Mouse (Mus musculus): Measurements from ENCODE around the gene Cilp. TPM values are rescaled to one million over a fixed set of nuclear protein-coding genes. Genes with fewer than 3 reads are reported as not detected.

Gene Cilp
- polyA plus RNA-seq, 1 experiment from 2014 or later, result 0.08 TPM

DNA sequence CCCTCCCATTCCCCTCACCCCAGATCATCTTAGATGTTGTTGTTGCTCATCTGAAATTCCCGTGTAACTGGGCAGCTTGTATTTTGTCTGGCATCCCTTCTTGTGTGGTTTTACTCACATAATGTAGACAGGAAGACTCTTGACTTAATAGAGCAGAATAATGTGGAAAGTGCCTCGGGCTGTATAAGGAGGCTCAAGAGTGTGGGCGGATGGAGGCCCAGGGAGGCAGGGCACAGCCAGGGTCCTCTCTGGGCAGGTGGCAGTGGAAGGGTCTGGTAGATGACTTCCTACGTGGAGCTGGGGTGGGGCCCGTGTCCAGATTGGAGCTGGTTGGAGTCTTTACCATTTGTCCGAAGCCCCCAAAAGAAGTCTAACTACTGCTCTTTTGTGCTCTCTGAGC is 41.1 kb upstream of the Cilp start:
- WGBS (ENCODE audit: insufficient replicate concordance), result 79% methylated on average over 6 of the region's 6 CpGs
- TF ChIP-seq CTCF (IDR thresholded peaks at IDR 0.05; ENCODE audit: low read depth) (no peak), EP300 (IDR thresholded peaks at IDR 0.05; ENCODE audit: low read depth) (no peak)

DNA sequence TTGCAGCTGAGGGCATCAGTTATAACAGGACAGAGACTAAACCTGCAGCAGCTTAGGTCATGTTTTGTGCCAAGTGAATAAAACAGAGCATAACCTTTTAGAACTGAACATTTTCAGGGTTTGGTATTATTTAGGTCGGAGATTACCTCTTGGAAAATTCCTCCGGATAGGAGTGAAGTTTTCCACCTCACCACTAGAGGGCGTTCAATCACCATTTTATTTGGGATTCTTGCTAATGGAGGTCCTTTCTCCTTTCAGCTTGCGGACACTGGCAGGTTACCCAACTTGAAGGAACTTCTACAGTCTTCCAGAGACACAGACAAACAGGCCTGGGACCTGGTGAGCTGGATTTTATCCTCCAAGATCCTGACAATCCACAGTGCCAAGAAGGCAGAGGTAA is 39.2 kb upstream of the Cilp start:
- DNase-seq (no peak), ATAC-seq (no peak)
- Histone ChIP-seq H3K4me1 (ENCODE audit: insufficient read depth) (peaks cover 4% of the 10 kb centered on the region), H3K4me2 (ENCODE audit: low read depth, low read length) (no peak overlapping the region), H3K9me3 (ENCODE audit: low read length) (no peaks in the 10 kb centered on the region), H3K36me3 (replicated peaks; ENCODE audit: insufficient read depth, low read length) (peaks cover 21% of the 10 kb centered on the region), H3K27ac (ENCODE audit: low read depth) (no peak overlapping the region), H3K4me3 (ENCODE audit: low read depth, low read length) (no peak overlapping the region), H3K9ac (replicated peaks) (no peak overlapping the region), H3K27me3 (ENCODE audit: insufficient read depth, low read length) (no peaks in the 10 kb centered on the region)
- no peak for TF ChIP-seq EP300 (IDR thresholded peaks at IDR 0.05; ENCODE audit: low read depth)
- peak; percentile 77 for TF ChIP-seq CTCF (IDR thresholded peaks at IDR 0.05; ENCODE audit: low read depth)
- 48% methylated on average over 4 of the region's 4 CpGs for WGBS (ENCODE audit: insufficient replicate concordance)

More for the DNA sequence above, 41.1 kb upstream of the Cilp start:
- Histone ChIP-seq H3K27me3 (ENCODE audit: insufficient read depth, low read length) (no peaks in the 10 kb centered on the region), H3K4me3 (ENCODE audit: low read depth, low read length) (no peak overlapping the region), H3K4me2 (ENCODE audit: low read depth, low read length) (no peak overlapping the region), H3K27ac (ENCODE audit: low read depth) (no peak overlapping the region), H3K4me1 (ENCODE audit: insufficient read depth) (peaks cover 14% of the 10 kb centered on the region), H3K36me3 (replicated peaks; ENCODE audit: insufficient read depth, low read length) (peaks cover 9% of the 10 kb centered on the region), H3K9me3 (ENCODE audit: low read length) (no peaks in the 10 kb centered on the region), H3K9ac (replicated peaks) (no peak overlapping the region)
- no peak for ATAC-seq
- no peak for DNase-seq

DNA sequence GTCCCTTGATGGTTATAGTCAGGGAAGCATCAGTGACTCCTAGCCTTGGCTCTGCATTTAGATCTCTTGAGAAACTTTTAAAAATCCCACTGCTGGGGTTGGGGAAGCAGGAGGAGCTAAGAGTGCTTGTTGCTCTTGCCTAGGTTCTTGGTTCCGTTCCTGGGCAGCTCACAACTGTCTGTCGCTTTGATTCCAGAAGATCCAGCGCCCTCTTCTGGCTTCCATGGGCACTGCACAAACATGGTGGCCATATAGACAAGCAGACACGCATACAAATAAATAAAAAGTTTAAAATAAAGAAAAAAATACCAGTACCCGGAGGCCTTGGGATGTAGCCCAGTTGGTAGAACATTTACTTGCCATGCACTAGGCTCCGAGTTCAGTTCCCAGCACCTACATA is 34.7 kb upstream of the Cilp start:
- H3K36me3 ChIP-seq (replicated peaks; ENCODE audit: insufficient read depth, low read length), result peaks cover 21% of the 10 kb centered on the region
- no peak overlapping the region for H3K9ac ChIP-seq (replicated peaks)
- no peak overlapping the region for H3K4me3 ChIP-seq (ENCODE audit: low read depth, low read length)
- H3K27ac ChIP-seq (ENCODE audit: low read depth), result no peak overlapping the region
- no peaks in the 10 kb centered on the region for H3K27me3 ChIP-seq (ENCODE audit: insufficient read depth, low read length)
- WGBS (ENCODE audit: insufficient replicate concordance), result 74% methylated on average over 6 of the region's 6 CpGs
- ATAC-seq, result no peak
- H3K9me3 ChIP-seq (ENCODE audit: low read length), result no peaks in the 10 kb centered on the region
- H3K4me1 ChIP-seq (ENCODE audit: insufficient read depth), result peaks cover 8% of the 10 kb centered on the region; the same call in 1 of the 2 replicates
- TF ChIP-seq EP300 (IDR thresholded peaks at IDR 0.05; ENCODE audit: low read depth) (no peak), CTCF (IDR thresholded peaks at IDR 0.05; ENCODE audit: low read depth) (peak; percentile 65)
- H3K4me2 ChIP-seq (ENCODE audit: low read depth, low read length), result no peak overlapping the region
- DNase-seq, result peak; percentile 58

DNA sequence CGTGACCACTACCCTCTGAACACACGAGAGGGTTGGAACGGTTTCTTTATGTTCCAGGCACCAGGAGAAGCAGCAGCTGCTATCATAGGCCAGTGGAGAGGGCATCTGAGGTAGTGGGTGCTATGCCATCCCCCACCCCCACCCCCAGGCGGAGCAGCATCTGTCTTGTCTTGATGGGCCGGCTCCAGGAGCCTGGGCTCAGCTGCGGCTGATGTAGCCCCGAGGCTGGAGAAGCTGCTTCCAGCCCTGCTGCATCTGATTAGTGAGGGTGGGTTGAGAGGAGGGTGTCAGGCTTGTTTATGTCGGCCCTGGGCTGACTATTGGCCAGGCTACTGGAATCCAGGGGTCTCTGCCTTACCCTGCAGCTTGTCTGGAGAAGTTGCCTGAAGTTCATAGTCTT is 33.7 kb upstream of the Cilp start:
- no peak overlapping the region for H3K9ac ChIP-seq (replicated peaks)
- ATAC-seq (no peak), DNase-seq (no peak)
- H3K4me2 ChIP-seq (ENCODE audit: low read depth, low read length), result no peak overlapping the region
- no peaks in the 10 kb centered on the region for H3K27me3 ChIP-seq (ENCODE audit: insufficient read depth, low read length)
- H3K9me3 ChIP-seq (ENCODE audit: low read length), result no peaks in the 10 kb centered on the region
- peaks cover 18% of the 10 kb centered on the region for H3K36me3 ChIP-seq (replicated peaks; ENCODE audit: insufficient read depth, low read length)
- TF ChIP-seq CTCF (IDR thresholded peaks at IDR 0.05; ENCODE audit: low read depth), result no peak
- no peak for TF ChIP-seq EP300 (IDR thresholded peaks at IDR 0.05; ENCODE audit: low read depth)
- WGBS (ENCODE audit: insufficient replicate concordance), result 77% methylated on average over 8 of the region's 8 CpGs
- no peak overlapping the region for H3K4me3 ChIP-seq (ENCODE audit: low read depth, low read length)
- H3K4me1 ChIP-seq (ENCODE audit: insufficient read depth), result peaks cover 8% of the 10 kb centered on the region; the same call in 1 of the 2 replicates
- no peak overlapping the region for H3K27ac ChIP-seq (ENCODE audit: low read depth)

DNA sequence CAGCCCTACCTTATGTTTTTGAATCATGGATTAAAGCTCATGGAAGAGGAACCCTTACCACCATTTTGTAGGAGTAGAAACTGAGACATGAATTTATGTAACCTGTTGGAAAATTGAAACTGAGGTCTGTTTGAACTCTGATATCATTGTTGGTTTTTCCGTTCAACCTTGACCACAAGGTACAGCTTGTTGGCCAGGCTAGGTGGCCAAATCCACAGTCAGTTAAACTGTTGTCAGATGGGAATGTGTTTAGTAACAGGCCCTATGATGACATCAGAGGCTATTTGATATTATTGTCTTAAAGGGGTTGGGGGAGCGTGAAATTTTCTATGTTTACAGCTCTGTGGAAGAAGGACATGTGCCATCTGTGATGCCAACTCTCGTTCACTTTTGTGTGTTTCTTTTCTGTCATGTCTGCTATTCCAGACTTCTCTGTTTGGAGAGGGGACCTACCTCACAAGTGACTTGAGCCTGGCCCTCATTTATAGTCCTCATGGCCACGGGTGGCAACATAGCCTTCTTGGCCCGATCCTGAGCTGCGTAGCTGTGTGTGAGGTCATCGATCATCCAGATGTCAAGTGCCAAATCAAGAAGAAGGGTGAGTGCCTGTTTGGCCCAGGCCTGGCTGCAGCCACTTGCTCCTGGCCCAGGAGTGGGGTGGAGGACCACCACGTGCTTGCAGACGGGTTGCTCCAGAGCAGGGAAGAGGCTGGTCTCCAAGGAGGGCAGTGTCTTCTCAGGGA is 31.6 kb upstream of the Cilp start:
- Histone ChIP-seq H3K4me3 (ENCODE audit: low read depth, low read length) (no peak overlapping the region), H3K27ac (ENCODE audit: low read depth) (peak overlapping the region; percentile 89), H3K9me3 (ENCODE audit: low read length) (no peaks in the 10 kb centered on the region), H3K4me2 (ENCODE audit: low read depth, low read length) (no peak overlapping the region), H3K9ac (replicated peaks) (no peak overlapping the region), H3K36me3 (replicated peaks; ENCODE audit: insufficient read depth, low read length) (peaks cover 18% of the 10 kb centered on the region), H3K27me3 (ENCODE audit: insufficient read depth, low read length) (no peaks in the 10 kb centered on the region), H3K4me1 (ENCODE audit: insufficient read depth) (peaks cover 8% of the 10 kb centered on the region; the same call in 1 of the 2 replicates)
- peak; percentile 88 for ATAC-seq
- no peak for TF ChIP-seq CTCF (IDR thresholded peaks at IDR 0.05; ENCODE audit: low read depth)
- peak; percentile 86 for TF ChIP-seq EP300 (IDR thresholded peaks at IDR 0.05; ENCODE audit: low read depth)
- WGBS (ENCODE audit: insufficient replicate concordance), result 84% methylated on average over 9 of the region's 9 CpGs
- no peak for DNase-seq

DNA sequence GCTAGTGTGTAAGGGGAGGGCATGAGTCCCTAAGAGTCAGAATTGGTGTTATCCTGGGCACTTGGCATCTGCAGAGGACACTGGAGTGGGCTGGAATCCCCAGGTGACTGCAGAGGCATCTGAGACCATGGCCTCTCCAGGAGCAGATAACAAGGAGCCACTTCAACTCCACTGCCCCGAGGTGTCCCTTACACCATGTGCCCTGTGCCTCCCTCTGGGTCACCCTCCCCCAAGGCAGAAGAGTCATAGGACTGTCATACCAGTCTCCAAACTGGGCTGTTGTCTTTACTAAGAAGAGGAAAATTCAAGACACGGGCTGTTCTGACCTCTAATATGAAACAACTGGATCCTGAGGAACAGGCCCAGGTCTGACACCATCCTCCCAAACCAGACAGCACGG is 30.2 kb upstream of the Cilp start:
- Histone ChIP-seq H3K4me3 (ENCODE audit: low read depth, low read length) (no peak overlapping the region), H3K4me2 (ENCODE audit: low read depth, low read length) (no peak overlapping the region), H3K4me1 (ENCODE audit: insufficient read depth) (peaks cover 8% of the 10 kb centered on the region; the same call in 1 of the 2 replicates), H3K36me3 (replicated peaks; ENCODE audit: insufficient read depth, low read length) (peaks cover 18% of the 10 kb centered on the region), H3K27ac (ENCODE audit: low read depth) (no peak overlapping the region; the same call in 1 of the 2 replicates), H3K9ac (replicated peaks) (no peak overlapping the region), H3K9me3 (ENCODE audit: low read length) (no peaks in the 10 kb centered on the region), H3K27me3 (ENCODE audit: insufficient read depth, low read length) (no peaks in the 10 kb centered on the region)
- no peak for TF ChIP-seq CTCF (IDR thresholded peaks at IDR 0.05; ENCODE audit: low read depth)
- no peak for TF ChIP-seq EP300 (IDR thresholded peaks at IDR 0.05; ENCODE audit: low read depth)
- ATAC-seq (no peak), DNase-seq (no peak)
- 82% methylated on average over 3 of the region's 3 CpGs for WGBS (ENCODE audit: insufficient replicate concordance)

All from liver, postnatal 0 days (tissue).